Mouse (Mus musculus) hindbrain, embryonic 10.5 days (tissue): ENCODE measurements around the gene Akap2. TPM values are rescaled to one million over a fixed set of nuclear protein-coding genes. Genes with fewer than 3 reads are reported as not detected.

Source experiments
- DNase-seq: peaks from one replicate; pipeline ENCODE4 v3.0.0-alpha.2; 2017; ENCODE audit warnings: low spot score
- H3K27ac ChIP-seq: fragments of 300-500 bp; sonication (generic); 2 replicates; pipeline ENCODE4 v1.5.1; 2016; ENCODE audit warnings: mild to moderate bottlenecking, moderate library complexity
- H3K27me3 ChIP-seq: fragments of 300-500 bp; sonication (generic); 2 replicates; pipeline ENCODE4 v1.6.1; 2016; ENCODE audit warnings: mild to moderate bottlenecking; ENCODE audit not compliant: poor library complexity, insufficient read depth, severe bottlenecking
- H3K36me3 ChIP-seq: fragments of 300-500 bp; sonication (generic); 2 replicates; pipeline ENCODE4 v1.6.1; 2016; ENCODE audit warnings: mild to moderate bottlenecking, moderate library complexity
- H3K4me1 ChIP-seq: fragments of 300-500 bp; sonication (generic); replicated peaks from 2 replicates; pipeline ENCODE4 v1.6.1; 2016; ENCODE audit warnings: mild to moderate bottlenecking
- H3K4me3 ChIP-seq: fragments of 300-500 bp; sonication (generic); 2 replicates; pipeline ENCODE4 v1.5.1; 2016; ENCODE audit warnings: mild to moderate bottlenecking, moderate library complexity
- H3K9me3 ChIP-seq: fragments of 300-500 bp; sonication (generic); 2 replicates; pipeline ENCODE4 v1.6.1; 2016; ENCODE audit warnings: mild to moderate bottlenecking, moderate library complexity
- WGBS: fragments of 180-500 bp; shearing (Covaris S2); methylation state at CpG from one replicate; pipeline ENCODE4 v1.1.7; 2016; 5-methylcytosine and 5-hydroxymethylcytosine counted together
- polyA plus RNA-seq: library from polyadenylated mRNA; unstranded; fragments of >200 nt; fragmentation: Nextera tagmentation; extraction: Ambion mirVana; gene quantifications from 2 replicates; pipeline ENCODE4 v1.2.1, GENCODE M21; 2016

The Akap2 gene
- polyA plus RNA-seq, 1 experiment from 2014 or later = 30.2 TPM

- peak; percentile 43 for DNase-seq
- H3K36me3 ChIP-seq = no peaks in the 10 kb centered on the region
- no peak overlapping the region for H3K4me3 ChIP-seq
- peaks cover 24% of the 10 kb centered on the region for H3K4me1 ChIP-seq
- H3K9me3 ChIP-seq = no peaks in the 10 kb centered on the region
- no peak overlapping the region for H3K27ac ChIP-seq
- peaks cover 17% of the 10 kb centered on the region for H3K27me3 ChIP-seq
- WGBS = 29% methylated on average over 4 of the region's 4 CpGs
Measured at GRCm38 (mm10) chr4:57716735-57717134, 722 bp upstream of the Akap2 start.

GRCm38 (mm10) chr4:57719370-57719769 lies 1.9 kb downstream of the Akap2 start:
- no peak for DNase-seq
- H3K27me3 ChIP-seq = peaks cover 16% of the 10 kb centered on the region
- H3K27ac ChIP-seq = no peak overlapping the region
- H3K9me3 ChIP-seq = no peaks in the 10 kb centered on the region
- H3K36me3 ChIP-seq = no peaks in the 10 kb centered on the region
- H3K4me3 ChIP-seq = no peak overlapping the region
- H3K4me1 ChIP-seq = peaks cover 24% of the 10 kb centered on the region
- 89% methylated on average over 1 of the region's 1 CpGs for WGBS

GRCm38 (mm10) chr4:57720869-57721361 lies 3.5 kb downstream of the Akap2 start:
- Histone ChIP-seq H3K27me3 (0 out of 2 replicates have a peak, but pooled peaks cover 4% of the 10 kb centered on the region), H3K36me3 (no peaks in the 10 kb centered on the region), H3K4me3 (no peak overlapping the region), H3K4me1 (peaks cover 25% of the 10 kb centered on the region), H3K27ac (peak overlapping the region; percentile 45; the same call in 1 of the 2 replicates), H3K9me3 (no peaks in the 10 kb centered on the region)
- 23% methylated on average over 7 of the region's 7 CpGs for WGBS
- DNase-seq = peak; percentile 32

GRCm38 (mm10) chr4:57722296-57722695 lies 4.8 kb downstream of the Akap2 start:
- H3K9me3 ChIP-seq = no peaks in the 10 kb centered on the region
- H3K36me3 ChIP-seq = no peaks in the 10 kb centered on the region
- H3K27me3 ChIP-seq = peaks cover 4% of the 10 kb centered on the region; the same call in 1 of the 2 replicates
- H3K4me1 ChIP-seq = peaks cover 18% of the 10 kb centered on the region
- no peak overlapping the region for H3K4me3 ChIP-seq
- WGBS = 91% methylated on average over 4 of the region's 4 CpGs
- no peak overlapping the region for H3K27ac ChIP-seq
- DNase-seq = no peak

GRCm38 (mm10) chr4:57723659-57724058 lies 6.2 kb downstream of the Akap2 start:
- DNase-seq = peak; percentile 15
- Histone ChIP-seq H3K9me3 (no peaks in the 10 kb centered on the region), H3K27me3 (no peaks in the 10 kb centered on the region; the same call in 1 of the 2 replicates), H3K36me3 (no peaks in the 10 kb centered on the region), H3K4me3 (no peak overlapping the region), H3K27ac (no peak overlapping the region), H3K4me1 (peaks cover 11% of the 10 kb centered on the region; the same call in 1 of the 2 replicates)
- 62% methylated on average over 2 of the region's 2 CpGs for WGBS

- 0 out of 2 replicates have a peak overlapping the region, but pooled peaks have one; percentile 6 for H3K27ac ChIP-seq
- H3K4me1 ChIP-seq = peaks cover 10% of the 10 kb centered on the region; the same call in 1 of the 2 replicates
- H3K36me3 ChIP-seq = no peaks in the 10 kb centered on the region
- no peaks in the 10 kb centered on the region for H3K9me3 ChIP-seq
- 85% methylated on average over 1 of the region's 1 CpGs for WGBS
- H3K27me3 ChIP-seq = no peaks in the 10 kb centered on the region; the same call in 1 of the 2 replicates
- no peak overlapping the region for H3K4me3 ChIP-seq
- DNase-seq = no peak
Measured at GRCm38 (mm10) chr4:57725569-57725968, 8.1 kb downstream of the Akap2 start.

- Histone ChIP-seq H3K36me3 (no peaks in the 10 kb centered on the region), H3K4me1 (0 out of 2 replicates have a peak, but pooled peaks cover 6% of the 10 kb centered on the region), H3K4me3 (no peak overlapping the region), H3K27me3 (no peaks in the 10 kb centered on the region; the same call in 1 of the 2 replicates), H3K9me3 (no peaks in the 10 kb centered on the region), H3K27ac (no peak overlapping the region)
- WGBS = 92% methylated on average over 4 of the region's 4 CpGs
- no peak for DNase-seq
Measured at GRCm38 (mm10) chr4:57728611-57729183, 11.2 kb downstream of the Akap2 start.

GRCm38 (mm10) chr4:57730047-57730446 lies 12.6 kb downstream of the Akap2 start:
- H3K4me1 ChIP-seq = 0 out of 2 replicates have a peak, but pooled peaks cover 6% of the 10 kb centered on the region
- DNase-seq = no peak
- no peaks in the 10 kb centered on the region for H3K36me3 ChIP-seq
- 94% methylated on average over 6 of the region's 6 CpGs for WGBS
- H3K4me3 ChIP-seq = no peak overlapping the region
- no peak overlapping the region for H3K27ac ChIP-seq
- no peaks in the 10 kb centered on the region for H3K9me3 ChIP-seq
- H3K27me3 ChIP-seq = no peaks in the 10 kb centered on the region; the same call in 1 of the 2 replicates

- Histone ChIP-seq H3K4me1 (0 out of 2 replicates have a peak, but pooled peaks cover 4% of the 10 kb centered on the region), H3K27ac (no peak overlapping the region), H3K27me3 (no peaks in the 10 kb centered on the region; the same call in 1 of the 2 replicates), H3K36me3 (no peaks in the 10 kb centered on the region), H3K4me3 (no peak overlapping the region), H3K9me3 (no peaks in the 10 kb centered on the region)
- 86% methylated on average over 11 of the region's 11 CpGs for whole genome bisulfite sequencing
- no peak for DNase-seq
Measured at GRCm38 (mm10) chr4:57730801-57731598, 13.5 kb downstream of the Akap2 start.

- Histone ChIP-seq H3K4me1 (0 out of 2 replicates have a peak, but pooled peaks cover 2% of the 10 kb centered on the region), H3K27me3 (no peaks in the 10 kb centered on the region), H3K4me3 (no peak overlapping the region), H3K36me3 (no peaks in the 10 kb centered on the region), H3K9me3 (no peaks in the 10 kb centered on the region), H3K27ac (no peak overlapping the region)
- 86% methylated on average over 5 of the region's 5 CpGs for WGBS
- no peak for DNase-seq
Measured at GRCm38 (mm10) chr4:57732351-57732750, 14.9 kb downstream of the Akap2 start.

GRCm38 (mm10) chr4:57733445-57733844 lies 16.0 kb downstream of the Akap2 start:
- H3K9me3 ChIP-seq = no peaks in the 10 kb centered on the region
- no peaks in the 10 kb centered on the region for H3K27me3 ChIP-seq
- DNase-seq = no peak
- no peak overlapping the region for H3K4me3 ChIP-seq
- H3K27ac ChIP-seq = no peak overlapping the region
- WGBS = 84% methylated on average over 3 of the region's 3 CpGs
- H3K4me1 ChIP-seq = 0 out of 2 replicates have a peak, but pooled peaks cover 2% of the 10 kb centered on the region
- no peaks in the 10 kb centered on the region for H3K36me3 ChIP-seq

- Histone ChIP-seq H3K27me3 (no peaks in the 10 kb centered on the region), H3K9me3 (no peaks in the 10 kb centered on the region), H3K4me1 (peaks cover 13% of the 10 kb centered on the region), H3K36me3 (no peaks in the 10 kb centered on the region), H3K4me3 (no peak overlapping the region), H3K27ac (no peak overlapping the region)
- WGBS = 83% methylated on average over 5 of the region's 5 CpGs
- no peak for DNase-seq
Measured at GRCm38 (mm10) chr4:57735426-57735825, 18.0 kb downstream of the Akap2 start.
